Mouse (Mus musculus): ENCODE results near the gene Foxo4.
A peak's percentile ranks its signal among the peaks of the same experiment; 100 is the strongest.

Gene Foxo4

GRCm38 (mm10) chrX:101299055-101299454 is 44.7 kb downstream of the Foxo4 start, which contains the start of gene Nlgn3:
Gene Nlgn3, plus strand, starts transcription at chrX:101299168.
- peak; percentile 38 for DNase-seq

- no peak for DNase-seq
Measured at GRCm38 (mm10) chrX:101299473-101300426, 45.4 kb downstream of the Foxo4 start.

- DNase-seq = peak; percentile 38
Measured at GRCm38 (mm10) chrX:101300427-101301030, 46.2 kb downstream of the Foxo4 start.

- DNase-seq = no peak
Measured at GRCm38 (mm10) chrX:101301654-101302053, 47.3 kb downstream of the Foxo4 start.

- DNase-seq = no peak
Measured at GRCm38 (mm10) chrX:101304646-101305045, 50.3 kb downstream of the Foxo4 start.

- DNase-seq = no peak
Measured at GRCm38 (mm10) chrX:101309299-101309698, 55.0 kb downstream of the Foxo4 start.
